Mouse (Mus musculus) neural tube, embryonic 13.5 days (tissue): ENCODE results near the gene Stat3. TPM values are rescaled to one million over a fixed set of nuclear protein-coding genes. Genes with fewer than 3 reads are reported as not detected.

Experiments used
- ATAC-seq: fragments of 200-750 bp; cut with Nextera tagmentation; 2 replicates; pipeline ENCODE4 v1.8.0; 2017; ENCODE audit warnings: low read depth, mild to moderate bottlenecking, moderate TSS enrichment, moderate library complexity
- H3K27ac ChIP-seq: fragments of 300-500 bp; sonication (generic); replicated peaks from 2 replicates; pipeline ENCODE4 v1.5.1; 2015; ENCODE audit warnings: moderate library complexity, mild to moderate bottlenecking, inconsistent platforms
- H3K27me3 ChIP-seq: fragments of 300-500 bp; sonication (generic); 2 replicates; pipeline ENCODE4 v1.6.1; 2015; ENCODE audit warnings: mild to moderate bottlenecking, inconsistent platforms
- H3K36me3 ChIP-seq: fragments of 300-500 bp; sonication (generic); 2 replicates; pipeline ENCODE4 v1.6.1; 2015; ENCODE audit warnings: mild to moderate bottlenecking, inconsistent platforms
- H3K4me1 ChIP-seq: fragments of 300-500 bp; sonication (generic); replicated peaks from 2 replicates; pipeline ENCODE4 v1.6.1; 2015; ENCODE audit warnings: inconsistent platforms
- H3K4me2 ChIP-seq: fragments of 300-500 bp; sonication (generic); 2 replicates; pipeline ENCODE4 v1.6.1; 2015; ENCODE audit warnings: inconsistent platforms, mild to moderate bottlenecking, moderate library complexity
- H3K4me3 ChIP-seq: fragments of 300-500 bp; sonication (generic); 2 replicates; pipeline ENCODE4 v1.5.1; 2015; ENCODE audit warnings: mild to moderate bottlenecking, inconsistent platforms
- H3K9ac ChIP-seq: fragments of 300-500 bp; sonication (generic); 2 replicates; pipeline ENCODE4 v1.6.1; 2015; ENCODE audit warnings: moderate library complexity, mild to moderate bottlenecking, inconsistent platforms
- H3K9me3 ChIP-seq: fragments of 300-500 bp; sonication (generic); 2 replicates; pipeline ENCODE4 v1.6.1; 2016; ENCODE audit warnings: inconsistent platforms
- WGBS: fragments of 180-500 bp; shearing (Covaris S2); methylation state at CpG from one replicate; pipeline ENCODE4 v1.1.7; 2015; 5-methylcytosine and 5-hydroxymethylcytosine counted together
- polyA plus RNA-seq: library from polyadenylated mRNA; unstranded; fragments of >200 nt; fragmentation: Nextera tagmentation; extraction: Ambion mirVana; gene quantifications from 2 replicates; pipeline ENCODE4 v1.2.1, GENCODE M21; 2015

The Stat3 gene
- polyA plus RNA-seq, 1 experiment from 2014 or later = 82.3 TPM

- Histone ChIP-seq H3K4me3 (no peak overlapping the region), H3K36me3 (no peaks in the 10 kb centered on the region), H3K27ac (no peak overlapping the region), H3K9ac (no peak overlapping the region), H3K4me1 (peaks cover 16% of the 10 kb centered on the region), H3K9me3 (no peaks in the 10 kb centered on the region), H3K27me3 (peaks cover 83% of the 10 kb centered on the region), H3K4me2 (no peak overlapping the region)
- no peak for ATAC-seq
- WGBS = 66% methylated on average over 10 of the region's 10 CpGs
Observed at GRCm38 (mm10) chr11:100971455-100971854, 32.1 kb upstream of the Stat3 start.

- Histone ChIP-seq H3K36me3 (no peaks in the 10 kb centered on the region), H3K27ac (peak within 1 kb of the TSS; percentile 7), H3K4me1 (peaks cover 16% of the 10 kb centered on the region), H3K9me3 (no peaks in the 10 kb centered on the region), H3K27me3 (peaks cover 92% of the 10 kb centered on the region), H3K9ac (peak within 1 kb of the TSS; percentile 56), H3K4me2 (peak within 1 kb of the TSS; percentile 53), H3K4me3 (peak within 1 kb of the TSS; percentile 42)
- peak; percentile 50; the same call in 1 of the 2 replicates for ATAC-seq
- WGBS = 1% methylated on average over 20 of the region's 20 CpGs
Observed at GRCm38 (mm10) chr11:100970557-100970937, 31.2 kb upstream of the Stat3 start, which contains the start of gene Cavin1. Gene Cavin1, minus strand, starts transcription at chr11:100970887.

DNA sequence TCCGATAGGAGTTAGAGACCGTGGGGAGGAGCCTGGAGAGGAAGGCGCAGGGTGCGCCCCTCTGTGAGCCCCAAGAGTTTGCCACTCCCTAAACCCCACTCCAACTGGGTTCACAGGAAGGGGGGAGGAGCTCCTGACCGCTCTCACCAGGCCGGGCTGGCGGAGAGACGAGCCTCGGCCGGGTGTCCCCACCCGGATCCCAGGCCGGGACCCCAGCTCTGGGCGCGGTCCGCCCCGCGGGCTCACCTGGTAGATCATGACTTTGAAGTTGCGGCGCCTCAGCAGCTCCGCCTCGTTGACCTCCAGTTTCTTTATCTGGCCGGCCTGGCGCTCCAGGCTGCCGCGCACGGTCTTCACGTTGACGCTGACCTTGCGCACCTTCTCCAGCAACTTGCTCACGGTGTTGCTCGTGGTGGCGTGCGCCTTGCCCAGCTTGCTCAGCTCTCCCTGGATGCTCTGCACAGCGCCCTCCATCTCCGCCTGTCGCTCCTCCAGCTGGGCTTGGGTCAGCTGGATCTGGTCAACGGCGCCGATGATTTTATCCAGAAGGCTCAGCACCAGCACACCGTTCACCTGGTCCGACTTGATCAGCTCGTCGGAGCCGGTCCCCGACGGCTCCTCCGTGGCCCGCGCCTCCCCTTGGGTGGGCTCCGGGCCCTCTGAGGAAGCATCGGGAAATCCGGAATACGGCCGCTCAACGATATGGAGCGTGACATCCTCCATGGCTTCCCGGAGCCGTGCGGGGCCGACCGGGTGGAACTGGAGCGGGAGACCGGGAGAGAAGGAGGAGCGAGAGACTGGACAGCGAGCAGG is 30.6 kb upstream of the Stat3 start:
- H3K9ac ChIP-seq = peak overlapping the region; percentile 56
- WGBS = 2% methylated on average over 65 of the region's 65 CpGs
- ATAC-seq = peak; percentile 56; the same call in 1 of the 2 replicates
- no peaks in the 10 kb centered on the region for H3K9me3 ChIP-seq
- peak overlapping the region; percentile 42 for H3K4me3 ChIP-seq
- peaks cover 92% of the 10 kb centered on the region for H3K27me3 ChIP-seq
- H3K4me1 ChIP-seq = peaks cover 16% of the 10 kb centered on the region
- H3K36me3 ChIP-seq = no peaks in the 10 kb centered on the region
- H3K4me2 ChIP-seq = peak overlapping the region; percentile 53
- H3K27ac ChIP-seq = peak overlapping the region; percentile 7

DNA sequence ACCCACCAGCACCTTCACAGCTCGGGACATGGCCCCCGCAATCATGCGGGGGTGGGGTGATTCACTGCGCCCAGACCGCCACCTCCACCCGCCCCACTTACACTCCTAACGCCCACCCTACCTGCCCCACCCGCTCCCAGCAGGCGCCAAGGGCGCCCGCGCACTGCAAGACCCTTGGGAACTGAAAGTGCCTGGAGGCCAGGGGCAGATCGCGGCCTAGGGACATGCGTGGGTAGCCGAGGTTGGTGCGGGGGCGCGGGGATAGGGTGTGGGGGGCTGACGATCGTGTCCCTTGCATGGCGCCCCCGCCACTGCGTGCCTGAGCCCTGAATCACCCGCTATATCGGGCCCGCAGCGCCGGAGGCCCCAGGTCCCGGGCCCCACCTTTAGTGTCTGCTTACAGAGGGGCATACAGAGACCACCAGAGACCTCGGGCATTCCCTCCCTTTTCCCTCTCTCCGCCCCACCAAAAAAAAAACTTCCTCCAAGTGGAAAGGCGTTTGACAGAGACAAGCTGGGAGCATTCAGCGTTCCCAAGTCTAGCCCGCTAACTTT is 29.9 kb upstream of the Stat3 start:
- H3K27ac ChIP-seq = no peak overlapping the region; the same call in 1 of the 2 replicates

DNA sequence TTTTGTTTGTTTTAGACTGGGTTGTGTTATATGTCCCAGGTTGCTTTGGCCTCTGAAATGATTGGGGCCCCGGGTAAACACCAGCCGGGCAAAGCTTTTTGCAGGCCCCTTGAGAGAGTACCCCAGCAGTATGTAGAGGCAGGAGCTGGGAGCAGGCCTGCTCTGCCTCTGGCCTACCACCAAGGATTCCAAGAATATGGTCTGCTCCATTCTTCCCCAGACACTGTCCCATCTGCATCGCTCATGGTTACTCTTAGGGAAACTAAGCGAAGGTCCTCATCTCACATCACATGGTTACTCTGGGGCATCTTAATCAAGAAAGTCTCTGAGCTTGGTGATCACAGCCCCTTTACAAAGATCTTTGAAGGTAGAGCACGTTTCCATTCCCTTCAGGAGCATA is 29.2 kb upstream of the Stat3 start:
- H3K9me3 ChIP-seq = no peaks in the 10 kb centered on the region
- H3K36me3 ChIP-seq = no peaks in the 10 kb centered on the region
- no peak for ATAC-seq
- WGBS = 77% methylated on average over 5 of the region's 5 CpGs
- H3K27ac ChIP-seq = no peak overlapping the region
- peak overlapping the region; percentile 42 for H3K4me3 ChIP-seq
- H3K9ac ChIP-seq = no peak overlapping the region
- H3K4me1 ChIP-seq = peaks cover 16% of the 10 kb centered on the region
- H3K4me2 ChIP-seq = peak overlapping the region; percentile 53
- peaks cover 92% of the 10 kb centered on the region for H3K27me3 ChIP-seq

More for the DNA sequence above, 29.9 kb upstream of the Stat3 start:
- ATAC-seq = no peak
- Histone ChIP-seq H3K4me3 (peak overlapping the region; percentile 42), H3K36me3 (no peaks in the 10 kb centered on the region), H3K4me1 (peaks cover 16% of the 10 kb centered on the region), H3K9me3 (no peaks in the 10 kb centered on the region), H3K27me3 (peaks cover 96% of the 10 kb centered on the region), H3K4me2 (peak overlapping the region; percentile 53), H3K9ac (peak overlapping the region; percentile 56)
- 6% methylated on average over 33 of the region's 35 CpGs for WGBS

GRCm38 (mm10) chr11:100967881-100968420 is 28.6 kb upstream of the Stat3 start:
- Histone ChIP-seq H3K4me1 (peaks cover 16% of the 10 kb centered on the region), H3K27me3 (peaks cover 86% of the 10 kb centered on the region), H3K9me3 (no peaks in the 10 kb centered on the region), H3K36me3 (no peaks in the 10 kb centered on the region), H3K4me3 (0 out of 2 replicates have a peak overlapping the region, but pooled peaks have one; percentile 42), H3K27ac (no peak overlapping the region), H3K9ac (no peak overlapping the region), H3K4me2 (peak overlapping the region; percentile 53)
- 81% methylated on average over 5 of the region's 5 CpGs for WGBS
- ATAC-seq = no peak

GRCm38 (mm10) chr11:100967376-100967775 is 28.0 kb upstream of the Stat3 start:
- no peaks in the 10 kb centered on the region for H3K9me3 ChIP-seq
- H3K27ac ChIP-seq = no peak overlapping the region
- H3K4me1 ChIP-seq = peaks cover 16% of the 10 kb centered on the region
- ATAC-seq = no peak
- 66% methylated on average over 5 of the region's 5 CpGs for WGBS
- H3K9ac ChIP-seq = no peak overlapping the region
- H3K4me2 ChIP-seq = 0 out of 2 replicates have a peak overlapping the region, but pooled peaks have one; percentile 53
- H3K27me3 ChIP-seq = peaks cover 82% of the 10 kb centered on the region
- H3K36me3 ChIP-seq = no peaks in the 10 kb centered on the region
- H3K4me3 ChIP-seq = no peak overlapping the region

- Histone ChIP-seq H3K4me3 (no peak overlapping the region), H3K27ac (no peak overlapping the region), H3K9ac (no peak overlapping the region), H3K27me3 (peaks cover 68% of the 10 kb centered on the region), H3K4me1 (peaks cover 16% of the 10 kb centered on the region), H3K4me2 (no peak overlapping the region), H3K36me3 (no peaks in the 10 kb centered on the region), H3K9me3 (no peaks in the 10 kb centered on the region)
- no peak for ATAC-seq
- WGBS = 81% methylated on average over 6 of the region's 6 CpGs
Observed at GRCm38 (mm10) chr11:100965760-100966159, 26.4 kb upstream of the Stat3 start.

DNA sequence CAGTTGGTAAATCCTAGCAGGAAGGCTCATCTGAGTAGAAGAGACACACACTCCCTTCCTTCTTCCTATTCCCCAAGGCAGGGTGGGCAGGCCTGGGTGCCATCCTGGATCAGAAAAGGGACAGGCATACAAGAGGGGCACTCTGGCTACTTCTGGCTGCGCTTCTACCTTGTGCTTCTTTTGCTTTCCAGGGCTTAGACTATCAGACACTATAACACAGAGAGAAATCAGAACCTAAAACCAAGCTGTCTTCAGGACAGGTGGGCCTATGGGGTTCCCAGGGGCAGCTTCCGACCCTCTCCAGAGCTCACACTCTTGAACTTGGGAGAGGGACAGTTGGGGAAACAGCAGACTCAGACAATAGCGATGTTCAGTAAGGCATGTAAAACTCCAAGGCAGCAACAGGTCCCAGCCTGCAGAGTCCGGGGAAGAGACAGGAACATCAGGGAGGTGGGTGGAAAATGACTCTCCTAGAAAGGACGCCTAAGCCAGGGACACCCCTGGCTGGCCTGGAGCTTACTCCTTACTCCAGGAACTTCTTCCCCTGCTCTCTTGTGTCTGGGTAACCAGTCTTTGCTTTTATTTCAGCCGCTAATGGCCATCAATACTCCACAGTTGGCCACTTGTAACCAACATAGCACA is 25.7 kb upstream of the Stat3 start:
- 78% methylated on average over 6 of the region's 6 CpGs for WGBS
- no peak overlapping the region for H3K4me2 ChIP-seq
- ATAC-seq = no peak
- no peaks in the 10 kb centered on the region for H3K36me3 ChIP-seq
- H3K4me3 ChIP-seq = no peak overlapping the region
- peaks cover 67% of the 10 kb centered on the region for H3K27me3 ChIP-seq
- no peak overlapping the region for H3K27ac ChIP-seq
- peaks cover 16% of the 10 kb centered on the region for H3K4me1 ChIP-seq
- no peak overlapping the region for H3K9ac ChIP-seq
- no peaks in the 10 kb centered on the region for H3K9me3 ChIP-seq

- 85% methylated on average over 7 of the region's 7 CpGs for WGBS
- Histone ChIP-seq H3K9me3 (no peaks in the 10 kb centered on the region), H3K4me1 (peaks cover 11% of the 10 kb centered on the region), H3K27ac (no peak overlapping the region), H3K4me3 (no peak overlapping the region), H3K9ac (no peak overlapping the region), H3K36me3 (no peaks in the 10 kb centered on the region), H3K27me3 (peaks cover 66% of the 10 kb centered on the region), H3K4me2 (no peak overlapping the region)
- ATAC-seq = no peak
Observed at GRCm38 (mm10) chr11:100964180-100964579, 24.8 kb upstream of the Stat3 start.

DNA sequence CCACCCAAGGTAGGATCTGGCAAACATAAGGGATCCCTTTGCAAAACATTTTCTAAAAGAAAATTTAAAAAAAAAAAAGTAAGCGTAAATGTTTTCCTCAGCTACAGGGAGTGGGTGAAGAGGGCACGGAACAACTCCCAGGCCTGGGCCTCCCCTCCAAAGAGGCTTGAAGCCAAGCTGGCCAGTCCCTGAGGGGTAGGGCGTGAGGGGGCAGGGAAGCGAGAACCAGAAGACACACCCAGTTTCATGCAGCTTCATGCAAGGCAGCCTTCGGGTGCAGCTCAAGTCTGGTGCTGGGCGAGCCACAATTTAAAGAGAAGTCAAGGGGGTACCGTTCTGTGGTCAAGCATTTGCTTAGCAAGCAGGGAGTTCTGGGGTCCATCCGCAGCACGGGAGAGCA is 24.3 kb upstream of the Stat3 start:
- Histone ChIP-seq H3K27me3 (peaks cover 66% of the 10 kb centered on the region), H3K27ac (no peak overlapping the region), H3K4me2 (no peak overlapping the region), H3K4me1 (peaks cover 14% of the 10 kb centered on the region), H3K9ac (no peak overlapping the region), H3K36me3 (no peaks in the 10 kb centered on the region), H3K9me3 (no peaks in the 10 kb centered on the region), H3K4me3 (no peak overlapping the region)
- WGBS = 78% methylated on average over 9 of the region's 9 CpGs
- no peak for ATAC-seq
